Comparison of ENCODE assay signal across 29 mouse cellular contexts in the genomic region with DNA sequence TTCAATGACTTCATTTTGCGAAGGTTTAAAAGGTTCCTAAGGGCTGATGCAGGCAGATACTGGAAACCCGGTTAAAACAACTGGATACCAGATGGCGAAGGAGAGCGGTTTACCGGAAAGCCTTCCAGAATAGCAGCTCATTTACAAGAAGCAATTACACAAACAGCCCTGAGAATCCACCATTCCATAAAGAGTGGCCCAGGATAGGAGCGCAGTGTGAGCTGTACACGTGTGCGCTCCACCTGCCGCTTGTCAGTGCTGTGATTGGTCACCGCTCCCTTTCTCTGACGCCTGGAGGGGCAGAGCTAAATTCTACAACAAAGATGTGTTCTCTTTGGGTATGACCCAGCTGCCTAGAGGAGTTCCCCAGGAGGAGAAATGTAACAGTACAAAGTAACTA.
A peak's percentile ranks its signal among the peaks of the same experiment; 100 is the strongest.
DNase-seq lines count a peak whose midpoint lies in the region; ATAC-seq and TF ChIP-seq lines count a peak whose summit lies in the region.
"Had no signal": no experiment of that assay in that cellular context is flagged by ENCODE, and none has a peak within 500 bp of the region (broad histone marks: within the 10 kb centered on the region; RNA-seq: fewer than 3 reads in every experiment).

No protein-coding gene starts in this region.

- no peak for DNase-seq in frontal cortex, postnatal 10 days (ENCODE audit: low spot score in 2 of 2)
- DNase-seq in forelimb bud, embryonic 11.5 days (ENCODE audit: low read depth, low spot score), result peak; percentile 68
- peak; percentile 47 for DNase-seq in limb, embryonic 11.5 days (ENCODE audit: low spot score)
- DNase-seq in limb, embryonic 14.5 days (ENCODE audit: low spot score), result peak; percentile 38
- DNase-seq in thymus, postnatal 10 days (ENCODE audit: low spot score in 2 of 2), result no peak
- DNase-seq in midbrain, postnatal 0 days (ENCODE audit: low spot score), result no peak
- DNase-seq: adrenal gland, adult 2 months; adrenal gland, postnatal 14 days; B cell, adult 2 months; cerebellum, adult 11 months; cerebellum, adult 2 months; cerebellum, adult 9-11 months; cerebellum, postnatal 25 days; gastrocnemius, postnatal 10 days; gastrocnemius, postnatal 36 days; heart, adult 2 months; heart, postnatal 14 days; heart, postnatal 4 days had no signal

- H3K27ac ChIP-seq in limb, embryonic 11.5 days (replicated peaks; ENCODE audit: low read depth, low read length), result no peak overlapping the region
- H3K27ac ChIP-seq in limb, embryonic 14.5 days (replicated peaks; ENCODE audit: low read depth, low read length), result no peak overlapping the region
- no peak overlapping the region for H3K27ac ChIP-seq in midbrain, postnatal 0 days (ENCODE audit: low read depth, low read length)
- H3K27ac ChIP-seq: forebrain, embryonic 10.5 days; forebrain, embryonic 13.5 days; heart, adult 2 months; heart, embryonic 10.5 days; heart, embryonic 13.5 days; hindbrain, embryonic 14.5 days; hindbrain, postnatal 0 days had no signal

- WGBS in limb, embryonic 11.5 days, result 54% methylated on average over 11 of the region's 11 CpGs
- WGBS in limb, embryonic 14.5 days, result 18% methylated on average over 11 of the region's 11 CpGs
- WGBS in midbrain, postnatal 0 days, result 92% methylated on average over 11 of the region's 11 CpGs

- no peaks in the 10 kb centered on the region for H3K9me3 ChIP-seq in limb, embryonic 11.5 days (ENCODE audit: control insufficient read depth, low read length)
- H3K9me3 ChIP-seq in limb, embryonic 14.5 days (ENCODE audit: control insufficient read depth, low read length), result no peaks in the 10 kb centered on the region
- H3K9me3 ChIP-seq in midbrain, postnatal 0 days (ENCODE audit: low read length), result 0 out of 2 replicates have a peak, but pooled peaks cover 4% of the 10 kb centered on the region
- H3K9me3 ChIP-seq: forebrain, embryonic 10.5 days; heart, embryonic 10.5 days had no signal

- H3K27me3 ChIP-seq in limb, embryonic 11.5 days (ENCODE audit: control insufficient read depth, insufficient read depth, low read length), result no peaks in the 10 kb centered on the region
- H3K27me3 ChIP-seq in limb, embryonic 14.5 days (ENCODE audit: control insufficient read depth, insufficient read depth, low read length), result no peaks in the 10 kb centered on the region
- no peaks in the 10 kb centered on the region for H3K27me3 ChIP-seq in midbrain, postnatal 0 days (ENCODE audit: insufficient read depth, low read length)
- H3K27me3 ChIP-seq: CH12.LX; forebrain, embryonic 13.5 days; Patski had no signal

- no peak overlapping the region for H3K4me3 ChIP-seq in limb, embryonic 11.5 days (ENCODE audit: low read depth, low read length)
- no peak overlapping the region for H3K4me3 ChIP-seq in limb, embryonic 14.5 days (replicated peaks; ENCODE audit: low read length)
- no peak overlapping the region for H3K4me3 ChIP-seq in midbrain, postnatal 0 days (ENCODE audit: low read depth, low read length)
- H3K4me3 ChIP-seq: forebrain, embryonic 10.5 days; forebrain, embryonic 13.5 days; heart, adult 2 months; heart, embryonic 10.5 days; heart, embryonic 13.5 days had no signal

- no peak for TF ChIP-seq POLR2A in limb, embryonic 14.5 days (IDR thresholded peaks at IDR 0.05; ENCODE audit: borderline replicate concordance, extremely low read depth, insufficient read depth, insufficient read length)

- 0 out of 2 replicates have a peak, but pooled peaks cover 8% of the 10 kb centered on the region for H3K4me1 ChIP-seq in limb, embryonic 11.5 days (ENCODE audit: control insufficient read depth, insufficient read depth, low read length)
- peaks cover 34% of the 10 kb centered on the region for H3K4me1 ChIP-seq in limb, embryonic 14.5 days (ENCODE audit: control insufficient read depth, insufficient read depth, low read length)
- H3K4me1 ChIP-seq in midbrain, postnatal 0 days (ENCODE audit: insufficient read depth, low read length), result peaks cover 9% of the 10 kb centered on the region

- H3K9ac ChIP-seq in limb, embryonic 11.5 days (ENCODE audit: low read length), result no peak overlapping the region
- no peak overlapping the region for H3K9ac ChIP-seq in limb, embryonic 14.5 days (ENCODE audit: low read depth, low read length, severe bottlenecking)
- no peak overlapping the region for H3K9ac ChIP-seq in midbrain, postnatal 0 days (replicated peaks; ENCODE audit: low read length, poor library complexity, severe bottlenecking)
- H3K9ac ChIP-seq: forebrain, embryonic 13.5 days; heart, embryonic 13.5 days; hindbrain, embryonic 14.5 days had no signal

- no peaks in the 10 kb centered on the region for H3K36me3 ChIP-seq in limb, embryonic 11.5 days (ENCODE audit: control insufficient read depth, insufficient read depth, low read length)
- no peaks in the 10 kb centered on the region for H3K36me3 ChIP-seq in limb, embryonic 14.5 days (ENCODE audit: control insufficient read depth, insufficient read depth, low read length)
- H3K36me3 ChIP-seq in midbrain, postnatal 0 days (ENCODE audit: insufficient read depth, low read length), result no peaks in the 10 kb centered on the region
- H3K36me3 ChIP-seq: forebrain, embryonic 10.5 days; G1E; heart, embryonic 10.5 days; heart, embryonic 13.5 days had no signal

- no peak overlapping the region for H3K4me2 ChIP-seq in limb, embryonic 11.5 days (ENCODE audit: low read depth, severe bottlenecking)
- no peak overlapping the region for H3K4me2 ChIP-seq in limb, embryonic 14.5 days (replicated peaks; ENCODE audit: low read depth, low read length, severe bottlenecking)
- H3K4me2 ChIP-seq in midbrain, postnatal 0 days (ENCODE audit: low read depth, low read length, poor library complexity, severe bottlenecking), result no peak overlapping the region
- H3K4me2 ChIP-seq: forebrain, embryonic 13.5 days; heart, embryonic 13.5 days; hindbrain, embryonic 14.5 days had no signal

- TF ChIP-seq CTCF in midbrain, postnatal 0 days (IDR thresholded peaks at IDR 0.05), result no peak

- ATAC-seq in frontal cortex, adult (ENCODE audit: low TSS enrichment), result peak; percentile 27; the same call in 1 of the 2 replicates
- no peak for ATAC-seq in limb, embryonic 11.5 days (ENCODE audit: insufficient number of reproducible peaks, low FRiP score, low TSS enrichment, low read depth)
- ATAC-seq in limb, embryonic 14.5 days (ENCODE audit: low FRiP score, low read depth), result peak; percentile 57; the same call in 1 of the 2 replicates
- no peak for ATAC-seq in midbrain, postnatal 0 days (ENCODE audit: low FRiP score)
- ATAC-seq: forebrain, embryonic 13.5 days; forebrain, embryonic 16.5 days; hindbrain, postnatal 0 days; Patski had no signal

Comparison
In these comparisons a context has a peak if more than half of its experiments do, and no peak if none do; other contexts are left out.
1. ATAC-seq: peak in frontal cortex, adult (single experiment) and limb, embryonic 14.5 days (single experiment); none in limb, embryonic 11.5 days (single experiment) and midbrain, postnatal 0 days (single experiment).
2. DNase-seq: peak in forelimb bud, embryonic 11.5 days (single experiment), limb, embryonic 11.5 days (single experiment) and limb, embryonic 14.5 days (single experiment); none in frontal cortex, postnatal 10 days (0 of 2), thymus, postnatal 10 days (0 of 2) and midbrain, postnatal 0 days (single experiment).